Mouse (Mus musculus) ES-E14 (cell line): Measurements from ENCODE around the gene Cxcl9. TPM values are rescaled to one million over a fixed set of nuclear protein-coding genes. Genes with fewer than 3 reads are reported as not detected.

ENCODE experiments used
- DNase-seq: peaks from one replicate; pipeline ENCODE4 v3.0.0-alpha.2; 2013; ENCODE audit warnings: low read depth, low spot score
- H3K27ac ChIP-seq: 2 replicates; pipeline ENCODE4 v1.5.1; 2012; ENCODE audit warnings: low read depth, mild to moderate bottlenecking, low read length, moderate library complexity, mixed read lengths; ENCODE audit not compliant: poor library complexity, insufficient read depth, severe bottlenecking
- H3K36me3 ChIP-seq: 2 replicates; pipeline ENCODE4 v1.6.1; 2012; ENCODE audit warnings: mild to moderate bottlenecking, low read length, moderate library complexity, mixed read lengths; ENCODE audit not compliant: control insufficient read depth, poor library complexity, insufficient read depth, severe bottlenecking
- H3K4me1 ChIP-seq, 2 experiments: fragments of 150-350 bp in 1 of 2; sonication (generic) in 1 of 2; 2 replicates each; pipeline ENCODE4 v1.6.1; 2012; ENCODE audit warnings: low read length in 2 of 2, mild to moderate bottlenecking in 1 of 2, mixed read lengths in 1 of 2; ENCODE audit not compliant: control insufficient read depth in 2 of 2, insufficient read depth in 2 of 2, poor library complexity in 1 of 2
- H3K4me3 ChIP-seq, 2 experiments: fragments of 150-350 bp in 1 of 2; sonication (generic) in 1 of 2; 2 replicates each; pipeline ENCODE4 v1.5.1; 2012; ENCODE audit warnings: low read length in 2 of 2, low read depth in 1 of 2, mild to moderate bottlenecking in 1 of 2, mixed read lengths in 1 of 2; ENCODE audit not compliant: insufficient read depth in 1 of 2, poor library complexity in 1 of 2, severe bottlenecking in 1 of 2
- H3K9ac ChIP-seq: 2 replicates; pipeline ENCODE4 v1.6.1; 2012; ENCODE audit warnings: low read depth, mild to moderate bottlenecking, low read length, mixed read lengths; ENCODE audit not compliant: poor library complexity, insufficient read depth, severe bottlenecking
- H3K9me3 ChIP-seq: fragments of 150-350 bp; sonication (generic); 2 replicates; pipeline ENCODE4 v1.6.1; 2012; ENCODE audit warnings: low read depth, mild to moderate bottlenecking, low read length; ENCODE audit not compliant: control insufficient read depth, insufficient read depth
- CHD2 ChIP-seq: IDR thresholded peaks from 2 replicates; pipeline ENCODE4 v1.6.1; 2014; ENCODE audit warnings: mild to moderate bottlenecking, low read depth, low read length, inconsistent platforms
- HCFC1 ChIP-seq: IDR thresholded peaks from 2 replicates; pipeline ENCODE4 v1.6.1; 2012; ENCODE audit warnings: low read length, inconsistent platforms, borderline replicate concordance; ENCODE audit not compliant: insufficient read depth
- MAFK ChIP-seq: IDR thresholded peaks from 2 replicates; pipeline ENCODE4 v1.6.1; 2014; ENCODE audit warnings: mild to moderate bottlenecking, low read depth, low read length, inconsistent platforms; ENCODE audit not compliant: insufficient read depth
- ZC3H11A ChIP-seq: IDR thresholded peaks from 2 replicates; pipeline ENCODE4 v1.6.1; 2012; ENCODE audit warnings: low read depth, mild to moderate bottlenecking, inconsistent platforms, low read length, borderline replicate concordance
- ZNF384 ChIP-seq: IDR thresholded peaks from 2 replicates; pipeline ENCODE4 v1.6.1; 2012; ENCODE audit warnings: low read depth, low read length, inconsistent platforms
- in situ Hi-C, 2 experiments: fragments of 600-800 bp; cut with MboI; formaldehyde crosslinking; loops; one replicate each; pipeline ENCODE4 v1.15.1; 2025; ENCODE audit warnings: low sequenced_read_pairs in 2 of 2, inconsistent platforms in 1 of 2; ENCODE audit not compliant: unreplicated experiment in 2 of 2
- total RNA-seq: library from RNA; depleted of rRNA; stranded (reverse); fragments of 300-350 nt; gene quantifications from 2 replicates; pipeline ENCODE4 v1.2.3, GENCODE M21; 2012

Gene Cxcl9
- total RNA-seq, 1 experiment: not detected

DNA sequence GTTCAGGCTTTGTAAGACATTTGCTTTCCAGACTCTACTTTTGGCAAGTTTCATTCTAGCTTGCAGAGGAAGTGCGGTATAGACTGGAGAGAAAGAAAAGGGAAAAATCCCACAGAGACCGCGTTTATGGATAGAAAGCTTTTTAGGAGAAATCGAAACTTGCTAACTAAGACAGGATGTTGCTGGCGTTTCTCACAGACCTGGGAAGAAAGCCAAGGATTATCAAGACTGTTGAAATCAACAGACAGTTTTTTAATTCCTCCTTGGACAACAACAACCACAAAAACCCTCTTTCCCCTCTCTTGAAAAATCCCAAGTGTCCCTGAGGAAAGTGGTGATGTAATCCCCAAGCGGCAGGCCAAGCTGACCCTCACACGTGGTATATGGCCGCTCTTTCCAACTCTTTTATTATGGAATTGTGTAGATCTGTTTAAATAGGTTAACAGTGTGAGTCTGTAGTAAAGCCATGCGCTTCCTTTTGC, 4.5 kb upstream of the Cxcl9 start:
- H3K4me1 ChIP-seq: peaks cover 0 to 2% of the 10 kb centered on the region in 2 experiments; a peak in 1 of 4 replicates
- H3K9me3 ChIP-seq: no peaks in the 10 kb centered on the region
- TF ChIP-seq ZNF384 (no peak), HCFC1 (no peak), CHD2 (no peak), ZC3H11A (no peak), MAFK (no peak)
- H3K27ac ChIP-seq: no peak overlapping the region
- H3K36me3 ChIP-seq: no peaks in the 10 kb centered on the region
- no peak overlapping the region for H3K9ac ChIP-seq
- H3K4me3 ChIP-seq: no peak overlapping the region
- no peak for DNase-seq
- in situ Hi-C loops: no loop called here

DNA sequence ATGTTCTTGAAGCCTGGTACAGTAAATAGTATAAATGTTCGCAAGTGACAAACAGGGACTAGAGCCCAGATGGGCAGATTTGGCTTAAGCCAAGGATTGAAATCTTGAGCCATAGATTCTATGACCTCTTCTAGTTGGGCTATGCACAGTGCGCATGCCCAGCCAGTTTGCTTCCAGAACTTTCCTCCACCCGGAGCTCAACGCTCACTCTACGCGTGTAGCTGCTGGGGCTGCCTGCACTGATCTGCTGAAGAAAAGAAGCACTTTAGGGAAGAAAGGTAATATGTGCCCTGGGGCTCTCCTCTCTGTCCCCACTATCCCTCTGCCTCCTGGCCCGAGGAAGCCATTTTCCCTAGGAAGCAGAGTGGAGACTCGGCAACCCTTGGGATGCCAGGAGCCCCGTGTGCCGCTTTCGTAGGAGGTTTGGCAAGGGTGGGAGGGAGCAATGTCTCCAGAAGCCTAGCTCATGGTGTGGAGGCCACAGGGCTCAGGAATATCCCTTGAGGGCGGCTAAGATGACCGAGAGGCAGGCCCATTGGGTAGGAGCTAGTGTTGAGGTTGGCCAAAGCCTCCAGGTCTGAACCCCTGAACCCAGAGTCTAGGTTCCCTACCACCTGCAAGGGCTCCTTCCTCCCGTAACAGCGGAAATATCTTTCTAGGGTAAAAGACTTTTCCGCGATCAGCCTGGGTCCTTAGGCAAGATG, 3.9 kb upstream of the Cxcl9 start, which contains the start of gene Art3:
Gene Art3 (plus strand): TSS at position 193 of the 704 bp plus-strand sequence.
- Histone ChIP-seq H3K9me3 (no peaks in the 10 kb centered on the region), H3K9ac (no peak within 1 kb of the TSS), H3K4me1 (peaks cover 0 to 2% of the 10 kb centered on the region in 2 experiments; a peak in 1 of 4 replicates), H3K36me3 (no peaks in the 10 kb centered on the region), H3K27ac (no peak within 1 kb of the TSS), H3K4me3 (no peak within 1 kb of the TSS)
- TF ChIP-seq HCFC1 (no peak), CHD2 (no peak), ZNF384 (no peak), ZC3H11A (no peak), MAFK (no peak)
- in situ Hi-C loops: no loop called here
- DNase-seq: no peak

DNA sequence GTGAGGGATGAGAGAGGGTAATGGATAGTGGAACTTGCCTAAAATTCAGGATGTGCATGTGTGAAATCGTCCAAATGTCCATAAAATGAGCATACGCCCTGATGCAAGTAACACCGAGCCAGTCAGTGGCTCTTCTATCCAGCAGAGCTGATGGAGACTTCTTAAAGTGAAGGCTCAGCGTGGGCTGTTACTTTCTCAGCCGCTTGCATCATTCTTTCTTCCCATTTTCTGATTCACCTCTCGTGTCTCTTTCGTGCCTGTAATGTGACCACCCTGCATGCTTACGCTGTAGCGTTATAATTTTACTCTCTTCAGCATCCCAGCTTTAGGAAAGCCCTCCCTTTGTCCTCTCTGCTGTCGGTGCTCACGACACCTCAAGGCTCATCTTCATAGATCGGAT, 3.2 kb upstream of the Cxcl9 start:
- no peak overlapping the region for H3K9ac ChIP-seq
- no peaks in the 10 kb centered on the region for H3K36me3 ChIP-seq
- no peak overlapping the region for H3K27ac ChIP-seq
- no peak for DNase-seq
- H3K4me1 ChIP-seq: peaks cover 0 to 2% of the 10 kb centered on the region in 2 experiments; a peak in 1 of 4 replicates
- in situ Hi-C loops: no loop called here
- TF ChIP-seq CHD2 (no peak), MAFK (no peak), ZNF384 (no peak), HCFC1 (no peak), ZC3H11A (no peak)
- H3K4me3 ChIP-seq: no peak overlapping the region
- no peaks in the 10 kb centered on the region for H3K9me3 ChIP-seq

DNA sequence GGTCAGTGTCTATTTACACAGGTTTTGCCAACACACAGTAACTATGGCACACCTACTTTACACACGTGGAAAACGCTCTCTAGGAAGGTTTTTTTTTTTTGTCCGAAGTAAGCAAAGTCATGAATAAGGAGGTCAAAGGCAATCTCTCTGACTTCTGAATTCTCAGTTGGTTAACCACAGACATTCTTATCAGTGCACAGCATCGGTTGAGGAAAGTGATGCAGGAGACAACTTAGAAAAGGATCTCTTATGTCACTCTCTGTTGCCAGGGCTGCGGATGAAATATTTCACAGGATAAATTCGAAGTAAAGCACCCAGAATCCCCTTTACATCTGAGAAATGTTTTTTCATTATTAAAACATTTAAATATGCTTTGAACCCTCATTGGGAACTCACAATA, 512 bp downstream of the Cxcl9 start:
- Histone ChIP-seq H3K27ac (no peak overlapping the region), H3K4me3 (no peak overlapping the region), H3K36me3 (no peaks in the 10 kb centered on the region), H3K4me1 (no peaks in the 10 kb centered on the region), H3K9me3 (no peaks in the 10 kb centered on the region), H3K9ac (no peak overlapping the region)
- DNase-seq: no peak
- in situ Hi-C loops: no loop called here
- TF ChIP-seq MAFK (no peak), CHD2 (no peak), ZNF384 (no peak), ZC3H11A (no peak), HCFC1 (no peak)
